Mouse (Mus musculus): ENCODE results near the gene Vmn1r217. TPM values are rescaled to one million over a fixed set of nuclear protein-coding genes. Genes with fewer than 3 reads are reported as not detected.
"Not testable (repeated sequence)": the region's sequence is repeated elsewhere in the genome, so short reads cannot be mapped to it uniquely, and the experiment has no call there.

Gene Vmn1r217
- polyA plus RNA-seq (2015; fragmentation: Nextera tagmentation; extraction: Ambion mirVana): not detected in 2 replicates

DNA sequence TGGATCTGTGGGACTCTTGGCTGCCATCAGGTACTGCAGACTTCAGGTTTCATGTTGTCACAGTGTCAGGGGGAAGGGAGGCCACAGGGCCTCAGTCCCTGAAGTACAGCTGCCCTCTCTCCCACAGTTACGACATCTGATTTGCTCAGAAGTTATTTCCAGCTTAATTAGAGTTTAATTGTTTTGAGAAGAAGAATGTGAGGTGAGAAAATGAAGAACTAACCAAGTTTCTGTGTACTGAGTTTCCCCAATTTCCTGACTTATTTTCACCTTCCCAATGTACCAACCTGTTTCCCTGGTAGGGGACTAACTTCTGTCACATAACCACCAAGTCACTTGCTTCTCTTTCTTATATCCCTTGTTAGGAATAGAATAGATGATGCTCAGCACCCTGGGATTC is at the start of gene Vmn1r217:
Vmn1r217 (minus strand) TSS at position 101 of the 400 bp plus-strand sequence.
- H3K9me3 ChIP-seq (replicated peaks); H3K4me1 ChIP-seq (replicated peaks); H3K4me3 ChIP-seq; H3K27ac ChIP-seq; H3K9ac ChIP-seq; H3K36me3 ChIP-seq; H3K4me2 ChIP-seq; H3K27me3 ChIP-seq; ATAC-seq (replicated peaks; ENCODE audit: insufficient number of reproducible peaks, insufficient read depth, low FRiP score, low read depth): not testable (repeated sequence)
- 79% methylated on average over 1 of the region's 1 CpGs for WGBS

GRCm38 (mm10) chr13:23166471-23166870 is 48.4 kb upstream of the Vmn1r217 start:
- not testable (repeated sequence) for H3K9ac ChIP-seq; H3K27ac ChIP-seq; H3K9me3 ChIP-seq (replicated peaks); H3K36me3 ChIP-seq; H3K4me3 ChIP-seq; H3K27me3 ChIP-seq; H3K4me2 ChIP-seq; H3K4me1 ChIP-seq (replicated peaks); ATAC-seq (replicated peaks; ENCODE audit: insufficient number of reproducible peaks, insufficient read depth, low FRiP score, low read depth)
- 78% methylated on average over 4 of the region's 4 CpGs for WGBS

GRCm38 (mm10) chr13:23159012-23159411 is 41.0 kb upstream of the Vmn1r217 start, which contains the start of gene Vmn1r219:
Gene Vmn1r219 (plus strand): TSS chr13:23159312.
- Histone ChIP-seq H3K9me3 (replicated peaks) (no peaks in the 10 kb centered on the region), H3K27me3 (no peaks in the 10 kb centered on the region), H3K9ac (no peak within 1 kb of the TSS), H3K4me1 (replicated peaks) (peaks cover 4% of the 10 kb centered on the region), H3K4me3 (no peak within 1 kb of the TSS), H3K27ac (no peak within 1 kb of the TSS), H3K4me2 (no peak within 1 kb of the TSS), H3K36me3 (no peaks in the 10 kb centered on the region)
- WGBS: 51% methylated on average over 4 of the region's 4 CpGs
- no peak for ATAC-seq (replicated peaks; ENCODE audit: insufficient number of reproducible peaks, insufficient read depth, low FRiP score, low read depth)

GRCm38 (mm10) chr13:23157848-23158247 is 39.8 kb upstream of the Vmn1r217 start:
- Histone ChIP-seq H3K27me3 (no peaks in the 10 kb centered on the region), H3K36me3 (no peaks in the 10 kb centered on the region), H3K9me3 (replicated peaks) (no peaks in the 10 kb centered on the region), H3K4me3 (no peak overlapping the region), H3K9ac (no peak overlapping the region), H3K4me1 (replicated peaks) (peaks cover 4% of the 10 kb centered on the region), H3K27ac (no peak overlapping the region), H3K4me2 (no peak overlapping the region)
- ATAC-seq (replicated peaks; ENCODE audit: insufficient number of reproducible peaks, insufficient read depth, low FRiP score, low read depth): no peak
- WGBS: 41% methylated on average over 3 of the region's 3 CpGs

- no peak overlapping the region for H3K27ac ChIP-seq
- H3K4me2 ChIP-seq: no peak overlapping the region
- H3K27me3 ChIP-seq: no peaks in the 10 kb centered on the region
- no peaks in the 10 kb centered on the region for H3K9me3 ChIP-seq (replicated peaks)
- H3K4me3 ChIP-seq: no peak overlapping the region
- no peaks in the 10 kb centered on the region for H3K36me3 ChIP-seq
- WGBS: 79% methylated on average over 2 of the region's 2 CpGs
- ATAC-seq (replicated peaks; ENCODE audit: insufficient number of reproducible peaks, insufficient read depth, low FRiP score, low read depth): no peak
- H3K9ac ChIP-seq: no peak overlapping the region
- no peaks in the 10 kb centered on the region for H3K4me1 ChIP-seq (replicated peaks)
Measured at GRCm38 (mm10) chr13:23138880-23139279, 20.9 kb upstream of the Vmn1r217 start.

- 53% methylated on average over 1 of the region's 1 CpGs for WGBS
Measured at GRCm38 (mm10) chr13:23133501-23133900, 15.5 kb upstream of the Vmn1r217 start.

DNA sequence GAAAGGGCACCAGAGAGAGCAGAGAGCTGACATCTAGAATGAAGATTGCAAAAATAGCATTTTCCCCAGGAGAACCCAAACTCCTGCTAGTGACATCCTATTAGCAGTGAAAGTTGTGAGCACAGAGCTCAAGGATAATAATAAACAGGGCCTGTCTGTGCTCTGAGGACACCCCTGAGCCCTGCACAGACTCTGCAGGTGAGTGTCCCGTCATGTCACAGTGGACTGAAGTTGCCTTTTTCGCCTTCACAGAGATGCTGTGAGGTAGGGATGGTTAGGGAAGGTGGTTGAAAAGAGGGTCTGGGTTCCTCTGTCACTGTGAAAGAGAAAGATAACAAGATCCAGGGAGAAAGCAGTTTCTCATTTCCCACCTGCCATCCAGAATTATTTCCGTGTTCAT is 15.1 kb upstream of the Vmn1r217 start, which contains the start of gene Vmn1r218:
Vmn1r218 (plus strand) TSS at position 57 of the 400 bp plus-strand sequence.
- Histone ChIP-seq H3K9me3 (replicated peaks) (no peaks in the 10 kb centered on the region), H3K4me1 (replicated peaks) (no peaks in the 10 kb centered on the region), H3K36me3 (no peaks in the 10 kb centered on the region), H3K4me2 (no peak within 1 kb of the TSS), H3K27ac (no peak within 1 kb of the TSS), H3K9ac (no peak within 1 kb of the TSS), H3K27me3 (no peaks in the 10 kb centered on the region), H3K4me3 (no peak within 1 kb of the TSS)
- ATAC-seq (replicated peaks; ENCODE audit: insufficient number of reproducible peaks, insufficient read depth, low FRiP score, low read depth): no peak
- WGBS: 63% methylated on average over 3 of the region's 3 CpGs

More at GRCm38 (mm10) chr13:23133501-23133900, 15.5 kb upstream of the Vmn1r217 start:
- Histone ChIP-seq H3K4me3 (no peak overlapping the region), H3K9me3 (replicated peaks) (no peaks in the 10 kb centered on the region), H3K36me3 (no peaks in the 10 kb centered on the region), H3K4me1 (replicated peaks) (no peaks in the 10 kb centered on the region), H3K27ac (no peak overlapping the region), H3K4me2 (no peak overlapping the region), H3K27me3 (no peaks in the 10 kb centered on the region), H3K9ac (no peak overlapping the region)
- ATAC-seq (replicated peaks; ENCODE audit: insufficient number of reproducible peaks, insufficient read depth, low FRiP score, low read depth): no peak

DNA sequence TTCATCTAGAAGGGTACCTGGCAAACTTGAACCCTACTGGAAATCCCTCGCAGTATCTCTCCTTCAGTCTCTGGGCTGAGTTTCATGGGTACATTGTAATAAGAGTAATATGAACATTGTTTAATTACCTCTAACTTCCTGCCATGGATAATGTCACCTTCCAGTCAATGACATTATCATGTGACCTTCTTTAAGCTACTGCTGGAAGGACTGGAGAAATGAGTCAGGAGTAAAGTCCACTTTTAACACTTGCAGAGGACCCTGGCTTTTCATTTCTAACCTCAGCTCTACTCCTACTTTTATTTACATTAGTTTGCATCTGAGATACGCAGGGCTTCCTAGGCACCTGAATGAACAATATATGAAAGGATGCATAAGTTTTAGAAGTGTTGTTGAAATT is 2.6 kb upstream of the Vmn1r217 start:
- ATAC-seq (replicated peaks; ENCODE audit: insufficient number of reproducible peaks, insufficient read depth, low FRiP score, low read depth): no peak

DNA sequence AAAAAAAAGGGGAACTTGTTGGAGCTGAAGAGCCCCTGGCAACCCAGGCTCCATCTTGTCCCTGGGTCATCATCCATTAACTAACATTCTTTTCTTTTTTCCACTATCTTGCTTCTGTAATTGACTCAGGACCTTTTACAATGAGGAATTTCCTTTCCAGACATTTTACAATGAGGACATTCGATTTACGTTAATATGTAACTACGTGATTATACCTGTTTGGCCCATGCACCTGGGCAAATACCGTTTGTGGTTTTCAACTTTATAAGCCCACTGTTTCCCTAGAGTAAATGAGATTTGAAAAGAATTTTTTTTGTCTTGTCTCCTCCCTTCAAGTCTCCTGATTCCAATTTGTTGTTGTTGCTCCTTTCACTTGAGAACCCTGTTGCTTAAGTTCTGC is 23.6 kb downstream of the Vmn1r217 start:
- Histone ChIP-seq H3K27ac (no peak overlapping the region), H3K4me1 (replicated peaks) (no peaks in the 10 kb centered on the region), H3K4me3 (no peak overlapping the region), H3K9ac (no peak overlapping the region), H3K9me3 (replicated peaks) (no peaks in the 10 kb centered on the region), H3K27me3 (no peaks in the 10 kb centered on the region), H3K4me2 (no peak overlapping the region), H3K36me3 (no peaks in the 10 kb centered on the region)
- no peak for ATAC-seq (replicated peaks; ENCODE audit: insufficient number of reproducible peaks, insufficient read depth, low FRiP score, low read depth)
- WGBS: 83% methylated on average over 4 of the region's 4 CpGs

More for the DNA sequence above, 2.6 kb upstream of the Vmn1r217 start:
- H3K9me3 ChIP-seq (replicated peaks): no peaks in the 10 kb centered on the region
- H3K4me3 ChIP-seq: no peak overlapping the region
- H3K9ac ChIP-seq: no peak overlapping the region
- no peak overlapping the region for H3K27ac ChIP-seq
- no peaks in the 10 kb centered on the region for H3K4me1 ChIP-seq (replicated peaks)
- H3K4me2 ChIP-seq: no peak overlapping the region
- H3K36me3 ChIP-seq: no peaks in the 10 kb centered on the region
- 86% methylated on average over 2 of the region's 2 CpGs for WGBS
- H3K27me3 ChIP-seq: no peaks in the 10 kb centered on the region

- no peaks in the 10 kb centered on the region for H3K4me1 ChIP-seq (replicated peaks)
- no peaks in the 10 kb centered on the region for H3K27me3 ChIP-seq
- H3K4me3 ChIP-seq: no peak overlapping the region
- H3K9ac ChIP-seq: no peak overlapping the region
- no peak for ATAC-seq (replicated peaks; ENCODE audit: insufficient number of reproducible peaks, insufficient read depth, low FRiP score, low read depth)
- no peak overlapping the region for H3K27ac ChIP-seq
- 74% methylated on average over 2 of the region's 2 CpGs for WGBS
- no peak overlapping the region for H3K4me2 ChIP-seq
- H3K36me3 ChIP-seq: no peaks in the 10 kb centered on the region
- no peaks in the 10 kb centered on the region for H3K9me3 ChIP-seq (replicated peaks)
Measured at GRCm38 (mm10) chr13:23069312-23069711, 48.7 kb downstream of the Vmn1r217 start.

- Histone ChIP-seq H3K4me3 (no peak within 1 kb of the TSS), H3K4me2 (no peak within 1 kb of the TSS), H3K4me1 (replicated peaks) (no peaks in the 10 kb centered on the region), H3K9me3 (replicated peaks) (no peaks in the 10 kb centered on the region), H3K36me3 (no peaks in the 10 kb centered on the region), H3K27ac (no peak within 1 kb of the TSS), H3K9ac (no peak within 1 kb of the TSS), H3K27me3 (no peaks in the 10 kb centered on the region)
- 70% methylated on average over 1 of the region's 1 CpGs for WGBS
- no peak for ATAC-seq (replicated peaks; ENCODE audit: insufficient number of reproducible peaks, insufficient read depth, low FRiP score, low read depth)
Measured at GRCm38 (mm10) chr13:23067725-23068124, 50.3 kb downstream of the Vmn1r217 start, which contains the start of gene Vmn1r215. Gene Vmn1r215 (plus strand): TSS chr13:23068025.

DNA sequence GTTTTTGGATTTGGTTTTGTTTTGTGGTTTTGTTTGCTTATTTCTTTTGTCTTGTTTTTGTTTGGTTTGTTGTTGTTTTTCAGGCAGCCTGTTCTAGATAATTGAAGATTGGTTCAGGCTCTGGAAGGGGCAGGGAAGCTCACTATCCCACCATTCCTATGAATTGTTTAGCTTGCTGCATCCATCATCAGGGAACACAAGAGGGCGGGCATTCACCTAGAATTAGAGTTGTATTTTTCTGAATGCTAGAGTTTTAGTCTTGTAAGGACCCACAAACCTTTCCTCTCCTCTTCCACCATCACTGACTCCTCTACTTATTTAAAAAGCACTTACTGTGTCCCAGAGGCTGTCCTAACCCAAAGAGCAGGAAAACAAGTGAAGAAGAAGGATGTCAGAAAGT is 60.2 kb downstream of the Vmn1r217 start:
- H3K9me3 ChIP-seq (replicated peaks): no peaks in the 10 kb centered on the region
- H3K4me3 ChIP-seq: no peak overlapping the region
- no peaks in the 10 kb centered on the region for H3K27me3 ChIP-seq
- no peak overlapping the region for H3K27ac ChIP-seq
- no peaks in the 10 kb centered on the region for H3K36me3 ChIP-seq
- H3K4me1 ChIP-seq (replicated peaks): no peaks in the 10 kb centered on the region
- no peak for ATAC-seq (replicated peaks; ENCODE audit: insufficient number of reproducible peaks, insufficient read depth, low FRiP score, low read depth)
- H3K9ac ChIP-seq: no peak overlapping the region
- 32% methylated on average over 1 of the region's 1 CpGs for WGBS
- H3K4me2 ChIP-seq: no peak overlapping the region
